Mouse (Mus musculus) MEL (cell line): Measurements from ENCODE around the gene Zfp281. TPM values are rescaled to one million over a fixed set of nuclear protein-coding genes. Genes with fewer than 3 reads are reported as not detected.

Experiments
- DNase-seq: peaks from one replicate; pipeline ENCODE4 v3.0.0; 2011; ENCODE audit warnings: low read depth, low spot score
- H3K27ac ChIP-seq: 2 replicates; pipeline ENCODE4 v1.5.1; 2012; ENCODE audit warnings: low read depth, mild to moderate bottlenecking, control low read depth, low read length, moderate library complexity; ENCODE audit not compliant: control insufficient read depth
- H3K27me3 ChIP-seq, 2 experiments: fragments of 150-350 bp in 1 of 2; sonication (generic) in 1 of 2; 2 replicates each; pipeline ENCODE4 v1.6.1; 2012; ENCODE audit warnings: low read length in 2 of 2, mild to moderate bottlenecking in 2 of 2, improper control_type of control experiment in 1 of 2, moderate library complexity in 1 of 2; ENCODE audit not compliant: insufficient read depth in 2 of 2, control insufficient read depth in 1 of 2
- H3K36me3 ChIP-seq, 2 experiments: 2 replicates each; pipeline ENCODE4 v1.6.1; 2012 to 2014; ENCODE audit warnings: low read length in 2 of 2, improper control_type of control experiment in 1 of 2, inconsistent platforms in 1 of 2, mild to moderate bottlenecking in 1 of 2; ENCODE audit not compliant: insufficient read depth in 2 of 2, control insufficient read depth in 1 of 2
- H3K4me1 ChIP-seq, 2 experiments: fragments of 150-350 bp in 1 of 2; sonication (generic) in 1 of 2; 2 replicates each; pipeline ENCODE4 v1.6.1; 2012; ENCODE audit warnings: low read length in 2 of 2, improper control_type of control experiment in 1 of 2, mild to moderate bottlenecking in 1 of 2; ENCODE audit not compliant: insufficient read depth in 2 of 2, control insufficient read depth in 1 of 2
- H3K4me3 ChIP-seq, 2 experiments: fragments of 150-350 bp in 1 of 2; sonication (generic) in 1 of 2; 2 replicates each; pipeline ENCODE4 v1.5.1; 2012; ENCODE audit warnings: low read depth in 2 of 2, low read length in 2 of 2, mild to moderate bottlenecking in 2 of 2, moderate library complexity in 2 of 2, control low read depth in 1 of 2, improper control_type of control experiment in 1 of 2; ENCODE audit not compliant: control insufficient read depth in 1 of 2, insufficient read depth in 1 of 2
- H3K79me2 ChIP-seq: 2 replicates; pipeline ENCODE4 v1.6.1; 2012; ENCODE audit warnings: mild to moderate bottlenecking, low read length, moderate library complexity; ENCODE audit not compliant: control insufficient read depth, poor library complexity, insufficient read depth
- H3K9ac ChIP-seq: 2 replicates; pipeline ENCODE4 v1.6.1; 2012; ENCODE audit warnings: low read depth, mild to moderate bottlenecking, control low read depth, low read length, moderate library complexity; ENCODE audit not compliant: control insufficient read depth, poor library complexity, severe bottlenecking
- H3K9me3 ChIP-seq: fragments of 150-350 bp; sonication (generic); replicated peaks from 2 replicates; pipeline ENCODE4 v1.6.1; 2012; ENCODE audit warnings: mild to moderate bottlenecking, low read length, improper control_type of control experiment, moderate library complexity; ENCODE audit not compliant: insufficient read depth
- BHLHE40 ChIP-seq: IDR thresholded peaks from 2 replicates; pipeline ENCODE4 v1.6.1; 2012; ENCODE audit warnings: low read depth, mild to moderate bottlenecking, inconsistent platforms, low read length, improper control_type of control experiment, borderline replicate concordance
- CTCF ChIP-seq, 3 experiments: IDR thresholded peaks in 2 of 3; conservative IDR thresholded peaks in 1 of 3; 2 replicates each; pipeline ENCODE4 v1.5.1; 2011 to 2012; ENCODE audit warnings: low read length in 3 of 3, low read depth in 2 of 3, mild to moderate bottlenecking in 2 of 3, improper control_type of control experiment in 1 of 3, inconsistent platforms in 1 of 3, mixed read lengths in 1 of 3, moderate library complexity in 1 of 3; ENCODE audit not compliant: control insufficient read depth in 1 of 3, insufficient read depth in 1 of 3, poor library complexity in 1 of 3, severe bottlenecking in 1 of 3
- GABPA ChIP-seq: IDR thresholded peaks from 2 replicates; pipeline ENCODE4 v1.6.1; 2012; ENCODE audit warnings: low read depth, mild to moderate bottlenecking, inconsistent platforms, low read length, improper control_type of control experiment, moderate library complexity
- HCFC1 ChIP-seq: IDR thresholded peaks from 2 replicates; pipeline ENCODE4 v1.6.1; 2012; ENCODE audit warnings: low read depth, mild to moderate bottlenecking, inconsistent platforms, low read length, improper control_type of control experiment, moderate library complexity
- JUND ChIP-seq: IDR thresholded peaks from 2 replicates; pipeline ENCODE4 v1.6.1; 2011; ENCODE audit warnings: low read depth, mild to moderate bottlenecking, improper control_type of control experiment, low read length
- KAT2A ChIP-seq: conservative IDR thresholded peaks from 2 replicates; pipeline ENCODE4 v1.6.1; 2012; ENCODE audit warnings: low read depth, low read length, improper control_type of control experiment, inconsistent platforms
- MAZ ChIP-seq: IDR thresholded peaks from 2 replicates; pipeline ENCODE4 v1.6.1; 2012; ENCODE audit warnings: low read depth, mild to moderate bottlenecking, inconsistent platforms, low read length, improper control_type of control experiment
- MXI1 ChIP-seq: IDR thresholded peaks from 2 replicates; pipeline ENCODE4 v1.6.1; 2011; ENCODE audit warnings: mild to moderate bottlenecking, low read depth, low read length, improper control_type of control experiment
- MYB ChIP-seq: IDR thresholded peaks from 2 replicates; pipeline ENCODE4 v1.6.1; 2011; ENCODE audit warnings: mild to moderate bottlenecking, low read depth, low read length, improper control_type of control experiment
- MYC ChIP-seq: IDR thresholded peaks from 2 replicates; pipeline ENCODE4 v1.6.1; 2011; ENCODE audit warnings: low read depth, mild to moderate bottlenecking, low read length, improper control_type of control experiment, moderate library complexity
- NELFE ChIP-seq: IDR thresholded peaks from 2 replicates; pipeline ENCODE4 v1.6.1; 2011; ENCODE audit warnings: low read depth, low read length, improper control_type of control experiment
- NRF1 ChIP-seq: IDR thresholded peaks from 2 replicates; pipeline ENCODE4 v1.6.1; 2014; ENCODE audit warnings: low read depth, mild to moderate bottlenecking, inconsistent platforms, low read length, improper control_type of control experiment, moderate library complexity; ENCODE audit not compliant: poor library complexity, insufficient read depth, severe bottlenecking
- POLR2A ChIP-seq, 2 experiments: IDR thresholded peaks; 2 replicates each; pipeline ENCODE4 v1.6.1; 2011 to 2012; ENCODE audit warnings: low read length in 2 of 2, mild to moderate bottlenecking in 2 of 2, control low read depth in 1 of 2, improper control_type of control experiment in 1 of 2, low read depth in 1 of 2, moderate library complexity in 1 of 2; ENCODE audit not compliant: control insufficient read depth in 1 of 2, insufficient read depth in 1 of 2, poor library complexity in 1 of 2
- POLR2AphosphoS2 ChIP-seq: IDR thresholded peaks from 2 replicates; pipeline ENCODE4 v1.6.1; 2011; ENCODE audit warnings: low read length, improper control_type of control experiment
- RAD21 ChIP-seq: IDR thresholded peaks from 2 replicates; pipeline ENCODE4 v1.6.1; 2011; ENCODE audit warnings: mild to moderate bottlenecking, low read depth, low read length, improper control_type of control experiment
- SMC3 ChIP-seq: IDR thresholded peaks from 2 replicates; pipeline ENCODE4 v1.6.1; 2011; ENCODE audit warnings: low read depth, low read length, improper control_type of control experiment
- TAL1 ChIP-seq: IDR thresholded peaks from 2 replicates; pipeline ENCODE4 v1.6.1; 2012; ENCODE audit warnings: mild to moderate bottlenecking, inconsistent platforms, low read length, moderate library complexity, mixed read lengths
- TBP ChIP-seq: IDR thresholded peaks from 2 replicates; pipeline ENCODE4 v1.8.0; 2011; ENCODE audit warnings: low read depth, low read length, improper control_type of control experiment
- UBTF ChIP-seq: IDR thresholded peaks from 2 replicates; pipeline ENCODE4 v1.6.1; 2012; ENCODE audit warnings: low read depth, mild to moderate bottlenecking, inconsistent platforms, low read length, improper control_type of control experiment, moderate library complexity, borderline replicate concordance; ENCODE audit not compliant: insufficient read depth
- ZC3H11A ChIP-seq: IDR thresholded peaks from 2 replicates; pipeline ENCODE4 v1.6.1; 2012; ENCODE audit warnings: low read depth, mild to moderate bottlenecking, inconsistent platforms, low read length, improper control_type of control experiment
- polyA plus RNA-seq, 2 experiments: library from polyadenylated mRNA; stranded (reverse) in 1 of 2; unstranded in 1 of 2; fragments of >175 nt in 1 of 2; fragments of >200 nt in 1 of 2; gene quantifications; 2 replicates each; pipeline versions ENCODE4 v1.2.1 to v1.2.4; 2012; ENCODE audit warnings: low replicate concordance in 2 of 2, low read depth in 1 of 2; ENCODE audit not compliant: insufficient read length in 2 of 2, insufficient read depth in 1 of 2, missing spikeins in 1 of 2
- total RNA-seq: library from RNA; depleted of rRNA; stranded (reverse); fragments of 300-350 nt; gene quantifications from 2 replicates; pipeline ENCODE4 v1.2.3, GENCODE M21; 2012

Gene Zfp281
- total and polyA plus RNA-seq, 3 experiments = 10.5 to 12.4 TPM; not detected in 1

DNA sequence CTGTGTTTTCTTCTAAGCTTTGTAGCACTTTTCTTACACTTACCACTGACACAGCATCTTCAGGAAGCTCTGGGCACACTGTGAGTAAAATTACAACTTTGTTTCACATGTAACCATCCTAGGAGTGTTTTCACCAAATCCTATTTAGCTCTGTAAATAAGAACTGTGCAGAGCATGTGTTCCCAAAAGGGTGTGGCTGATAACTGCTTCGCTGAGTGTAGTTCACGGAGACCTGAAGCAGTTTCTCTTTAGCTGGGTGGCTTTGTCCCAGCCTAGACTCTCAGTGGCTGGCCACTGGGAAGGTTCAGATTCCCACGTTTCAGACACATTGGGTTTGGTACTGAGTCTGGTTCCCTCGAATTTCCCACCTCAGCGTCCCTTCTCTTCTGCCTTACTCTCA, 22.4 kb upstream of the Zfp281 start:
- H3K27ac ChIP-seq = no peak overlapping the region
- peaks cover 0 to 2% of the 10 kb centered on the region in 2 experiments; a peak in 1 of 4 replicates for H3K27me3 ChIP-seq
- DNase-seq = no peak
- peak overlapping the region in 1 of 2 experiments; percentile 11; a peak in 2 of 4 replicates for H3K4me3 ChIP-seq
- H3K4me1 ChIP-seq = peaks cover 11 to 12% of the 10 kb centered on the region in 2 experiments
- H3K36me3 ChIP-seq = peaks cover 0 to 10% of the 10 kb centered on the region in 2 experiments; a peak in 2 of 4 replicates
- H3K9me3 ChIP-seq = no peaks in the 10 kb centered on the region
- no peak overlapping the region; the same call in 1 of the 2 replicates for H3K9ac ChIP-seq
- TF ChIP-seq TAL1 = no peak
- no peak for TF ChIP-seq BHLHE40
- TF ChIP-seq HCFC1 = no peak
- TF ChIP-seq ZC3H11A = no peak
- no peak for TF ChIP-seq MYC
- no peak for TF ChIP-seq POLR2A (IDR thresholded peaks at IDR 0.05; ENCODE audit: control insufficient read depth in 1 of 2, insufficient read depth in 1 of 2, low read depth in 1 of 2, low read length in 2 of 2, poor library complexity in 1 of 2)
- no peak for TF ChIP-seq KAT2A
- TF ChIP-seq POLR2AphosphoS2 = no peak
- TF ChIP-seq NRF1 = no peak
- no peak for TF ChIP-seq MYB
- no peak for TF ChIP-seq GABPA
- TF ChIP-seq MXI1 = no peak
- no peak for TF ChIP-seq TBP
- no peaks in the 10 kb centered on the region for H3K79me2 ChIP-seq

DNA sequence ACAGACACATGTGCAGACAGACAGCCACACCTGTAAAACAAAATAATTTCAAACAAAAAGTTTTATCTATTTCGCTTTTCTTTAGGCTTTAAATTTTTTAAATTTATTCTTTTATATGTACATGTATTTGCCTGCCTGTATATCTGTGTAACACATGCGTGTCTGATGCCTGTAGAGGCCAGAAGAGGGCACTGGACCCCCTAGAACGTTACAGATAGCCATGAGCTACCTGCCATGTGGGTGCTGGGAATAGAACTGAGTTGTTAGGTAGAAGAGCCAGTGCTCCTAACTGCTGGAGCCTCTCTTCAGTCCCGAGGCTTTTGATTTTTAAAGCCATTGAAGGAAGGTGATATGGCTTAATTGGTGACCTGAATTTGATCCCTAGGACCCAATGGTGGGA, 20.5 kb upstream of the Zfp281 start:
- peak; percentile 42 for DNase-seq
- H3K9ac ChIP-seq = no peak overlapping the region
- H3K27ac ChIP-seq = no peak overlapping the region
- peaks cover 0 to 10% of the 10 kb centered on the region in 2 experiments; a peak in 2 of 4 replicates for H3K36me3 ChIP-seq
- H3K27me3 ChIP-seq = peaks cover 0 to 2% of the 10 kb centered on the region in 2 experiments; a peak in 1 of 4 replicates
- H3K9me3 ChIP-seq = no peaks in the 10 kb centered on the region
- no peaks in the 10 kb centered on the region for H3K79me2 ChIP-seq
- TF ChIP-seq NELFE = no peak
- TF ChIP-seq RAD21 = peak; percentile 42
- no peak for TF ChIP-seq MAZ
- TF ChIP-seq UBTF = no peak
- TF ChIP-seq MYC = peak; percentile 49; the same call in 1 of the 2 replicates
- peak; percentile 19; the same call in 1 of the 2 replicates for TF ChIP-seq ZC3H11A
- no peak for TF ChIP-seq JUND
- no peak for TF ChIP-seq POLR2AphosphoS2
- TF ChIP-seq CTCF (IDR thresholded peaks at IDR 0.05 in 2 of 3, conservative IDR thresholded peaks at IDR 0.05 in 1 of 3; ENCODE audit: control insufficient read depth in 1 of 3, insufficient read depth in 1 of 3, low read depth in 2 of 3, low read length in 3 of 3, poor library complexity in 1 of 3, severe bottlenecking in 1 of 3) = peak; percentile 15 to 48 (median 42); a peak in 4 of 6 replicates
- TF ChIP-seq SMC3 = peak; percentile 54
- TF ChIP-seq, all 39 proteins: peak for 5
- H3K4me1 ChIP-seq = peaks cover 11 to 15% of the 10 kb centered on the region in 2 experiments
- no peak overlapping the region for H3K4me3 ChIP-seq
